Mouse (Mus musculus) small intestine, adult 2 months (tissue): ENCODE measurements at regions not wholly inside any gene's neighbourhood (a gene's known extent, or its start where the extent isn't known, plus 50 kb on each side); places are given as distances from the start of the nearest gene placed in this dataset.

ENCODE experiments used
- H3K27ac ChIP-seq: fragments of 200-500 bp; 2 replicates; pipeline ENCODE4 v1.5.1; 2012; ENCODE audit warnings: low read depth, low read length, control low read depth, inconsistent platforms; ENCODE audit not compliant: insufficient read depth
- H3K27me3 ChIP-seq: fragments of 200-500 bp; 2 replicates; pipeline ENCODE4 v1.6.1; 2012; ENCODE audit warnings: mild to moderate bottlenecking, moderate library complexity, low read length, inconsistent platforms; ENCODE audit not compliant: control insufficient read depth, insufficient read depth
- H3K36me3 ChIP-seq: fragments of 200-500 bp; 2 replicates; pipeline ENCODE4 v1.6.1; 2012; ENCODE audit warnings: mild to moderate bottlenecking, low read length, control low read depth, inconsistent platforms; ENCODE audit not compliant: control insufficient read depth, insufficient read depth
- H3K4me1 ChIP-seq: fragments of 200-500 bp; 2 replicates; pipeline ENCODE4 v1.6.1; 2012; ENCODE audit warnings: low read length, inconsistent platforms, mixed read lengths; ENCODE audit not compliant: control insufficient read depth, insufficient read depth, insufficient read length
- H3K4me3 ChIP-seq: fragments of 200-500 bp; 2 replicates; pipeline ENCODE4 v1.5.1; 2012; ENCODE audit warnings: low read depth, mild to moderate bottlenecking, control low read depth, inconsistent platforms, low read length, moderate library complexity
- CTCF ChIP-seq: fragments of 200-500 bp; IDR thresholded peaks from 2 replicates; pipeline ENCODE4 v1.5.1; 2012; ENCODE audit warnings: low read depth, mild to moderate bottlenecking, control low read depth, inconsistent platforms, low read length, moderate library complexity, mixed read lengths; ENCODE audit not compliant: insufficient replicate concordance, insufficient read length; ENCODE audit errors: extremely low read depth
- POLR2A ChIP-seq: fragments of 200-500 bp; IDR thresholded peaks from 2 replicates; pipeline ENCODE4 v1.6.1; 2012; ENCODE audit warnings: low read depth, mild to moderate bottlenecking, control low read depth, inconsistent platforms, low read length, moderate library complexity
- WGBS: fragments of 180-500 bp; shearing (Covaris S2); methylation state at CpG from one replicate; pipeline ENCODE4 v1.1.7; 2018; 5-methylcytosine and 5-hydroxymethylcytosine counted together

GRCm38 (mm10) chr7:37375591-37375990 is 397.9 kb downstream of the Zfp536 start:
- WGBS = 68% methylated on average over 11 of the region's 11 CpGs
- Histone ChIP-seq H3K27me3 (no peaks in the 10 kb centered on the region), H3K36me3 (no peaks in the 10 kb centered on the region), H3K27ac (no peak overlapping the region), H3K4me1 (no peaks in the 10 kb centered on the region), H3K4me3 (no peak overlapping the region)
- TF ChIP-seq CTCF (no peak), POLR2A (no peak)

DNA sequence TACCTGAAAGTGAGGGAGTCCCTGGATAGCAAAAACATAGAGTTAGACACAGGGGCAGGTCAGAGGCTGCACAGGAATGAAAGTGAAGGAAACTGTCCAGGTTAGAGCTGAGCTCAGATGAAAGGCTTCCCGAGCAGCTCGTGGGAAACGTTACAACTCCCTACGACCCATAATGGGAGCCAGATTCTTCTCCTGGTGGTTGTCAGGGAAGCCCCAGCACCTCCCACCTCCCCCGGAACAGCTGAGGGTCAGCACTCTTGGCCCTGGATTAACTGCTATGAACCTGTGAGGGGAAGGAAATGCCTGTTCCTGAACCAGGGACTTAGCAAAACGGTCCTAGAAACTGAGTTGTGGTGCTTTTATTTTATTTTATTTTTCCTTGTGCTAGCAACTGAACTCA is 397.2 kb downstream of the Zfp536 start:
- TF ChIP-seq CTCF (no peak), POLR2A (no peak)
- H3K27ac ChIP-seq = no peak overlapping the region
- 36% methylated on average over 6 of the region's 6 CpGs for WGBS
- no peaks in the 10 kb centered on the region for H3K27me3 ChIP-seq
- no peak overlapping the region for H3K4me3 ChIP-seq
- no peaks in the 10 kb centered on the region for H3K36me3 ChIP-seq
- H3K4me1 ChIP-seq = no peaks in the 10 kb centered on the region

GRCm38 (mm10) chr7:37377889-37378521 is 395.4 kb downstream of the Zfp536 start:
- 23% methylated on average over 19 of the region's 19 CpGs for WGBS
- no peaks in the 10 kb centered on the region for H3K4me1 ChIP-seq
- H3K27me3 ChIP-seq = no peaks in the 10 kb centered on the region
- no peak for TF ChIP-seq POLR2A
- no peak for TF ChIP-seq CTCF
- H3K4me3 ChIP-seq = no peak overlapping the region
- no peaks in the 10 kb centered on the region for H3K36me3 ChIP-seq
- H3K27ac ChIP-seq = no peak overlapping the region

GRCm38 (mm10) chr7:37387871-37388270 is 385.6 kb downstream of the Zfp536 start:
- Histone ChIP-seq H3K36me3 (no peaks in the 10 kb centered on the region), H3K4me3 (no peak overlapping the region), H3K4me1 (no peaks in the 10 kb centered on the region), H3K27ac (no peak overlapping the region), H3K27me3 (no peaks in the 10 kb centered on the region)
- no peak for TF ChIP-seq POLR2A
- no peak for TF ChIP-seq CTCF
- 86% methylated on average over 8 of the region's 8 CpGs for WGBS

GRCm38 (mm10) chr7:37388843-37389702 is 384.4 kb downstream of the Zfp536 start:
- H3K4me1 ChIP-seq = no peaks in the 10 kb centered on the region
- H3K36me3 ChIP-seq = no peaks in the 10 kb centered on the region
- no peaks in the 10 kb centered on the region for H3K27me3 ChIP-seq
- WGBS = 86% methylated on average over 22 of the region's 22 CpGs
- H3K4me3 ChIP-seq = no peak overlapping the region
- TF ChIP-seq POLR2A (no peak), CTCF (no peak)
- H3K27ac ChIP-seq = no peak overlapping the region

- TF ChIP-seq POLR2A = no peak
- no peak for TF ChIP-seq CTCF
- 77% methylated on average over 2 of the region's 2 CpGs for WGBS
Measured at GRCm38 (mm10) chr7:37389703-37390087, 383.7 kb downstream of the Zfp536 start.

GRCm38 (mm10) chr7:37390271-37390670 is 383.2 kb downstream of the Zfp536 start:
- 94% methylated on average over 7 of the region's 7 CpGs for WGBS
- TF ChIP-seq CTCF = no peak
- TF ChIP-seq POLR2A = no peak

More at GRCm38 (mm10) chr7:37389703-37390087, 383.7 kb downstream of the Zfp536 start:
- H3K27me3 ChIP-seq = no peaks in the 10 kb centered on the region
- no peak overlapping the region for H3K4me3 ChIP-seq
- H3K27ac ChIP-seq = no peak overlapping the region
- no peaks in the 10 kb centered on the region for H3K4me1 ChIP-seq
- no peaks in the 10 kb centered on the region for H3K36me3 ChIP-seq

More at GRCm38 (mm10) chr7:37390271-37390670, 383.2 kb downstream of the Zfp536 start:
- no peak overlapping the region for H3K27ac ChIP-seq
- H3K27me3 ChIP-seq = no peaks in the 10 kb centered on the region
- no peak overlapping the region for H3K4me3 ChIP-seq
- no peaks in the 10 kb centered on the region for H3K36me3 ChIP-seq
- H3K4me1 ChIP-seq = no peaks in the 10 kb centered on the region
